Mouse (Mus musculus) forebrain, embryonic 15.5 days (tissue): Measurements from ENCODE around the gene 4833439L19Rik. TPM values are rescaled to one million over a fixed set of nuclear protein-coding genes. Genes with fewer than 3 reads are reported as not detected.
"Not testable (repeated sequence)": the region's sequence is repeated elsewhere in the genome, so short reads cannot be mapped to it uniquely, and the experiment has no call there.

Experiments
- ATAC-seq: fragments of 200-750 bp; cut with Nextera tagmentation; replicated peaks from 2 replicates; pipeline ENCODE4 v1.8.0; 2017; ENCODE audit warnings: mild to moderate bottlenecking, moderate TSS enrichment, moderate library complexity
- H3K27ac ChIP-seq: fragments of 300-500 bp; sonication (generic); replicated peaks from 2 replicates; pipeline ENCODE4 v1.5.1; 2015; ENCODE audit warnings: mild to moderate bottlenecking, inconsistent platforms
- H3K27me3 ChIP-seq: fragments of 300-500 bp; sonication (generic); 2 replicates; pipeline ENCODE4 v1.6.1; 2015; ENCODE audit warnings: inconsistent platforms
- H3K36me3 ChIP-seq: fragments of 300-500 bp; sonication (generic); 2 replicates; pipeline ENCODE4 v1.6.1; 2015; ENCODE audit warnings: mild to moderate bottlenecking, inconsistent platforms
- H3K4me1 ChIP-seq: fragments of 300-500 bp; sonication (generic); 2 replicates; pipeline ENCODE4 v1.6.1; 2015; ENCODE audit warnings: inconsistent platforms
- H3K4me2 ChIP-seq: fragments of 300-500 bp; sonication (generic); replicated peaks from 2 replicates; pipeline ENCODE4 v1.6.1; 2015; ENCODE audit warnings: mild to moderate bottlenecking, inconsistent platforms
- H3K4me3 ChIP-seq: fragments of 300-500 bp; sonication (generic); 2 replicates; pipeline ENCODE4 v1.5.1; 2015; ENCODE audit warnings: mild to moderate bottlenecking, inconsistent platforms
- H3K9ac ChIP-seq: fragments of 300-500 bp; sonication (generic); replicated peaks from 2 replicates; pipeline ENCODE4 v1.6.1; 2015; ENCODE audit warnings: mild to moderate bottlenecking, inconsistent platforms
- H3K9me3 ChIP-seq: fragments of 300-500 bp; sonication (generic); 2 replicates; pipeline ENCODE4 v1.6.1; 2016; ENCODE audit warnings: inconsistent platforms
- WGBS: fragments of 180-500 bp; shearing (Covaris S2); methylation state at CpG from one replicate; pipeline ENCODE4 v1.1.7; 2015; ENCODE audit warnings: mixed read lengths; 5-methylcytosine and 5-hydroxymethylcytosine counted together
- polyA plus RNA-seq: library from polyadenylated mRNA; unstranded; fragments of >200 nt; fragmentation: Nextera tagmentation; extraction: Ambion mirVana; gene quantifications from 2 replicates; pipeline ENCODE4 v1.2.1, GENCODE M21; 2015

The 4833439L19Rik gene
- polyA plus RNA-seq = 287 and 293 TPM in 2 replicates

DNA sequence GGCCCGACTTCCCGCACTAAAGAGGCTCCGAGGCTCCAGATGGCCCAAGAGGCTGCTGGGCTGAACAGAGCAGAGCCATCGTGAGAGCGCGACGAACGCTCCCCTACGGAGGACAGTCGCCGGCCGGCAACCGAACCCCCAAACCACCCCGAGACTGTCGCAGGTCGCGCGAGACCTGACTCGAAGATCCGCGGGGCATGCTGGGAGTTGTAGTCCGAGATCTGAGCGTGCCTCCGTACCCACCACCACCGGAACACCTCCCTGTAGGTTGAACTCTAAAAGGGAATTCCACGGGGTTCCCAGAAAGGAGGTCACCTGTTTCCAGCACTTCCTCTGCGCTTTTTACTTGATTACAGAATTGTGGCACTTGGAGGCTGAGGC, at the start of gene 4833439L19Rik:
Gene 4833439L19Rik, minus strand, starts transcription at position 235 of the 381 bp plus-strand sequence.
- H3K4me1 ChIP-seq = peaks cover 15% of the 10 kb centered on the region
- WGBS = 0% methylated on average over 27 of the region's 27 CpGs
- H3K27me3 ChIP-seq = no peaks in the 10 kb centered on the region; the same call in 1 of the 2 replicates
- peak within 1 kb of the TSS; percentile 89 for H3K27ac ChIP-seq
- ATAC-seq = peak; percentile 97
- H3K4me2 ChIP-seq = peak within 1 kb of the TSS; percentile 80
- H3K4me3 ChIP-seq = peak within 1 kb of the TSS; percentile 95
- H3K9me3 ChIP-seq = no peaks in the 10 kb centered on the region
- peak within 1 kb of the TSS; percentile 97 for H3K9ac ChIP-seq
- H3K36me3 ChIP-seq = peaks cover 19% of the 10 kb centered on the region

DNA sequence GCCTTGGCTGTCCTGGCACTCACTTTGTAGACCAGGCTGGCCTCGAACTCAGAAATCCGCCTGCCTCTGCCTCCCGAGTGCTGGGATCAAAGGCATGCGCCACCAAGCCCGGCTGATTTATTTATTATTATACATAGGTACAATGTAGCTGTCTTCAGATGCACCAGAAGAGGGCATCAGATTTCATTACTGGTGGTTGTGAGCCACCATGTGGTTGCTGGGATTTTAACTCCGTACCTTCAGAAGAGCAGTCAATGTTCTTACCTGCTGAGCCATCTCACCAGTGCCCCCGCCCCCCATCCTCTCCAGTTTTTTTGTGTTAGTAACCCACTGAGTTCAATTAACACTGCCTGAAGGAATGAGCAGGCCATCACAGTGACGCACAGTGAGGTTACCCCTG, 47.9 kb upstream of the 4833439L19Rik start:
- not testable (repeated sequence) for H3K4me2 ChIP-seq, H3K9me3 ChIP-seq, H3K36me3 ChIP-seq, H3K9ac ChIP-seq, H3K4me3 ChIP-seq, H3K27me3 ChIP-seq, ATAC-seq, H3K27ac ChIP-seq
- peaks cover 29% of the 10 kb centered on the region for H3K4me1 ChIP-seq
- WGBS = 83% methylated on average over 8 of the region's 8 CpGs

- peak; percentile 72 for ATAC-seq
- no peaks in the 10 kb centered on the region for H3K9me3 ChIP-seq
- no peaks in the 10 kb centered on the region for H3K36me3 ChIP-seq
- H3K4me2 ChIP-seq = peak within 1 kb of the TSS; percentile 85
- H3K4me3 ChIP-seq = peak within 1 kb of the TSS; percentile 85
- under 1% methylated on average over 66 of the region's 66 CpGs for WGBS
- peak within 1 kb of the TSS; percentile 71 for H3K27ac ChIP-seq
- peak within 1 kb of the TSS; percentile 85 for H3K9ac ChIP-seq
- H3K27me3 ChIP-seq = no peaks in the 10 kb centered on the region
- H3K4me1 ChIP-seq = peaks cover 30% of the 10 kb centered on the region
Measured at GRCm38 (mm10) chr13:54610972-54611754, 45.9 kb upstream of the 4833439L19Rik start, which contains the start of gene Cltb. TSS of gene Cltb (minus strand) at chr13:54611344.

- Histone ChIP-seq H3K36me3 (no peaks in the 10 kb centered on the region), H3K27me3 (no peaks in the 10 kb centered on the region), H3K9ac (peak overlapping the region; percentile 85), H3K4me3 (peak overlapping the region; percentile 85), H3K4me1 (peaks cover 30% of the 10 kb centered on the region), H3K27ac (peak overlapping the region; percentile 71), H3K9me3 (no peaks in the 10 kb centered on the region), H3K4me2 (peak overlapping the region; percentile 85)
- peak; percentile 59 for ATAC-seq
- 13% methylated on average over 13 of the region's 13 CpGs for WGBS
Measured at GRCm38 (mm10) chr13:54610613-54610971, 45.4 kb upstream of the 4833439L19Rik start.

DNA sequence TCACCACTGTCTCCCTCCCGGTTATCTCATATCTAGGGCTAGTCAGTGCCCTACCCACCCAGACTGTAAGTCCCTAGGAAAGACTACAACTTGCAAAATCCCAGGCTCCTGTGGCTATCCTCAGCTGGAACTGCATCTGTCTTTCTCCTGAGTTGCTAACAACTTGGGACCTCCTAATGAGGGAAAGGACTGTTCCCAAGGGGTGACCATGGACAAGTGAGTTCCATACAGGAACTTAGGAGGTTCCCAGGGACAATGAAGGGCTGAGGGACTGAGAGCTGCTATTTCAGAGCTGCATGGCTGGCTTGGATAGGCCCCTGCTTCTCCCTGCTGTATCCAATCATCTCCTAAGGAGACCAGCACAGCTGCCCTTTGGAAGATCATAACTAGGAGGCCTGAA, 44.1 kb upstream of the 4833439L19Rik start:
- no peak overlapping the region for H3K27ac ChIP-seq
- WGBS = 6% methylated on average over 1 of the region's 1 CpGs
- no peaks in the 10 kb centered on the region for H3K9me3 ChIP-seq
- peak overlapping the region; percentile 28; the same call in 1 of the 2 replicates for H3K4me2 ChIP-seq
- ATAC-seq = no peak
- H3K4me3 ChIP-seq = 0 out of 2 replicates have a peak overlapping the region, but pooled peaks have one; percentile 1
- peaks cover 30% of the 10 kb centered on the region for H3K4me1 ChIP-seq
- no peaks in the 10 kb centered on the region for H3K27me3 ChIP-seq
- 0 out of 2 replicates have a peak overlapping the region, but pooled peaks have one; percentile 25 for H3K9ac ChIP-seq
- peaks cover 4% of the 10 kb centered on the region; the same call in 1 of the 2 replicates for H3K36me3 ChIP-seq

DNA sequence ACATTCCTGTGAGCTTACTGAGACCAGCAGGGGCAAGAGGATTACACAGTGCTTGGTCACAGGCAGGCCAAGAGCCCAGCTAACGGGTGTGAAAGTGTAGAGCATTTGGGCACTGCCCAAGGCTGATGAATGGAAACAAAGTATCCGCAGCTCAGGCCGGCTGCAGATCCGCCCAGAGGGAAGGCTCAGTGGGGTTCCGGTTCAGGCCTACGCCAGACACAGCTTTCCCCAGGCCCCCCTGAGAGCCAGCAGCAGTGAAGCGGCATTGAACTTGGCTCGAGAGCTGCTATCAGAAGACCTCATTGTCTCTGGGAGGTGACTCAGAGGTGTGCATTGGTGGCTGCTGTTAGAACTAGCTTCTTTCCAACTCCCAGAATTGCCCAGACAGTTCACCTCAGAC, 43.4 kb upstream of the 4833439L19Rik start:
- Histone ChIP-seq H3K36me3 (peaks cover 4% of the 10 kb centered on the region; the same call in 1 of the 2 replicates), H3K27me3 (no peaks in the 10 kb centered on the region), H3K4me3 (0 out of 2 replicates have a peak overlapping the region, but pooled peaks have one; percentile 1), H3K27ac (no peak overlapping the region), H3K4me1 (peaks cover 30% of the 10 kb centered on the region), H3K9me3 (no peaks in the 10 kb centered on the region), H3K4me2 (peak overlapping the region; percentile 28), H3K9ac (peak overlapping the region; percentile 25; the same call in 1 of the 2 replicates)
- 8% methylated on average over 8 of the region's 8 CpGs for WGBS
- no peak for ATAC-seq

DNA sequence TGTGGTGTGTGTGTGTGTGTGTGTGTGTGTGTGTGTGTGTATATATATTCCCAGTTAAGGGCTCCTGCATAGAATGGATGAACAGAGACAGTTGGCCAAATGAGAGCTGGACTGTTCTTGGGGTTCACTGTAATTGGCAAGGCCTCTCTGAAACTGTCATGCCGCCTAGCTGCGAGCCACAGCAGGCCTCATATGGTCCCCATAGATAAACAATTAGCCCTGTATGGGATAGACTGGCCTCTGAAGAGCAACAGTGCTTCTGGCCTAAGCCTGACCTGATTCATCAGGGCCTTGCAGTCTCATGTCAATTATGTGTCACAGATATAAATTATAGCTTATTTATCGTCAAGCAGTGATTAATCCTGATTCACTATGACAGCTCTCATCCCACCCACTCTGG, 42.8 kb upstream of the 4833439L19Rik start:
- ATAC-seq = no peak
- peaks cover 30% of the 10 kb centered on the region for H3K4me1 ChIP-seq
- no peak overlapping the region for H3K4me2 ChIP-seq
- 80% methylated on average over 3 of the region's 3 CpGs for WGBS
- H3K27me3 ChIP-seq = no peaks in the 10 kb centered on the region
- no peak overlapping the region for H3K27ac ChIP-seq
- H3K9me3 ChIP-seq = no peaks in the 10 kb centered on the region
- peaks cover 4% of the 10 kb centered on the region; the same call in 1 of the 2 replicates for H3K36me3 ChIP-seq
- no peak overlapping the region for H3K4me3 ChIP-seq
- H3K9ac ChIP-seq = no peak overlapping the region

GRCm38 (mm10) chr13:54607204-54607603, 42.0 kb upstream of the 4833439L19Rik start:
- 68% methylated on average over 5 of the region's 5 CpGs for WGBS
- Histone ChIP-seq H3K4me3 (no peak overlapping the region), H3K4me2 (no peak overlapping the region), H3K4me1 (peaks cover 30% of the 10 kb centered on the region), H3K36me3 (peaks cover 4% of the 10 kb centered on the region; the same call in 1 of the 2 replicates), H3K27ac (no peak overlapping the region), H3K27me3 (no peaks in the 10 kb centered on the region), H3K9me3 (no peaks in the 10 kb centered on the region), H3K9ac (no peak overlapping the region)
- no peak for ATAC-seq

- Histone ChIP-seq H3K9ac (no peak overlapping the region), H3K4me1 (peaks cover 19% of the 10 kb centered on the region), H3K4me3 (no peak overlapping the region), H3K27me3 (no peaks in the 10 kb centered on the region), H3K36me3 (peaks cover 4% of the 10 kb centered on the region; the same call in 1 of the 2 replicates), H3K4me2 (no peak overlapping the region), H3K9me3 (no peaks in the 10 kb centered on the region), H3K27ac (no peak overlapping the region)
- ATAC-seq = no peak
- 85% methylated on average over 5 of the region's 5 CpGs for WGBS
Measured at GRCm38 (mm10) chr13:54605426-54605825, 40.2 kb upstream of the 4833439L19Rik start.

- WGBS = 36% methylated on average over 4 of the region's 4 CpGs
- no peak overlapping the region for H3K4me2 ChIP-seq
- H3K9ac ChIP-seq = no peak overlapping the region
- no peaks in the 10 kb centered on the region for H3K27me3 ChIP-seq
- H3K4me1 ChIP-seq = peaks cover 12% of the 10 kb centered on the region
- H3K4me3 ChIP-seq = no peak overlapping the region
- no peak overlapping the region for H3K27ac ChIP-seq
- H3K36me3 ChIP-seq = peaks cover 10% of the 10 kb centered on the region; the same call in 1 of the 2 replicates
- no peaks in the 10 kb centered on the region for H3K9me3 ChIP-seq
- no peak for ATAC-seq
Measured at GRCm38 (mm10) chr13:54604221-54604620, 39.0 kb upstream of the 4833439L19Rik start.

- no peak overlapping the region for H3K9ac ChIP-seq
- H3K4me1 ChIP-seq = peaks cover 5% of the 10 kb centered on the region; the same call in 1 of the 2 replicates
- no peak overlapping the region for H3K4me2 ChIP-seq
- H3K27me3 ChIP-seq = no peaks in the 10 kb centered on the region
- H3K36me3 ChIP-seq = peaks cover 12% of the 10 kb centered on the region; the same call in 1 of the 2 replicates
- no peak overlapping the region for H3K27ac ChIP-seq
- no peaks in the 10 kb centered on the region for H3K9me3 ChIP-seq
- ATAC-seq = no peak
- no peak overlapping the region for H3K4me3 ChIP-seq
Measured at GRCm38 (mm10) chr13:54603501-54603900, 38.3 kb upstream of the 4833439L19Rik start.

- ATAC-seq = no peak
- no peaks in the 10 kb centered on the region for H3K4me1 ChIP-seq
- H3K4me2 ChIP-seq = no peak overlapping the region
- no peaks in the 10 kb centered on the region for H3K9me3 ChIP-seq
- H3K27ac ChIP-seq = no peak overlapping the region
- WGBS = 65% methylated on average over 3 of the region's 3 CpGs
- peaks cover 14% of the 10 kb centered on the region; the same call in 1 of the 2 replicates for H3K36me3 ChIP-seq
- H3K9ac ChIP-seq = no peak overlapping the region
- H3K27me3 ChIP-seq = no peaks in the 10 kb centered on the region
- no peak overlapping the region for H3K4me3 ChIP-seq
Measured at GRCm38 (mm10) chr13:54602639-54603111, 37.4 kb upstream of the 4833439L19Rik start.
